Mouse (Mus musculus): ENCODE data around the gene Gm7298. TPM values are rescaled to one million over a fixed set of nuclear protein-coding genes. Genes with fewer than 3 reads are reported as not detected.

Gm7298 gene
- not detected in 2 replicates for polyA plus RNA-seq (2012; ENCODE audit: low replicate concordance)

GRCm38 (mm10) chr6:121732632-121733031 is at the start of gene Gm7298:
Gene Gm7298 (plus strand): TSS chr6:121732932.

GRCm38 (mm10) chr6:121838271-121838670 is 105.5 kb downstream of the Gm7298 start, which contains the start of gene Mug1:
Gene Mug1 (plus strand): TSS chr6:121838541.

Other genes with a start within 250 kb of the Gm7298 start
- gene A2m, start 97.6 kb upstream of the Gm7298 start, polyA plus RNA-seq (2012; ENCODE audit: low replicate concordance) = not detected in 2 replicates
- not detected in 2 replicates for gene Mug1, start 105.6 kb downstream of the Gm7298 start, polyA plus RNA-seq (2012; ENCODE audit: low replicate concordance)